Mouse (Mus musculus) heart, postnatal 0 days (tissue): ENCODE measurements around the gene Serpinf1.

Source experiments
- CTCF ChIP-seq: IDR thresholded peaks from 2 replicates; pipeline ENCODE4 v1.5.1; 2016; ENCODE audit warnings: antibody characterized with exemption, control low read depth, low read depth
- EP300 ChIP-seq: IDR thresholded peaks from 2 replicates; pipeline ENCODE4 v1.6.1; 2016; ENCODE audit warnings: antibody characterized with exemption, low read depth

GRCm38 (mm10) chr11:75395611-75396010, 26.9 kb downstream of the Serpinf1 start:
- TF ChIP-seq CTCF: no peak
- no peak for TF ChIP-seq EP300
